Mouse (Mus musculus): ENCODE measurements around the gene Aco1.
A peak's percentile ranks its signal among the peaks of the same experiment; 100 is the strongest.

Gene Aco1

GRCm38 (mm10) chr4:40218382-40218781 is 75.5 kb downstream of the Aco1 start:
- no peak for DNase-seq (ENCODE audit: low spot score)

GRCm38 (mm10) chr4:40220437-40220836 is 77.6 kb downstream of the Aco1 start:
- DNase-seq (ENCODE audit: low spot score): no peak

DNA sequence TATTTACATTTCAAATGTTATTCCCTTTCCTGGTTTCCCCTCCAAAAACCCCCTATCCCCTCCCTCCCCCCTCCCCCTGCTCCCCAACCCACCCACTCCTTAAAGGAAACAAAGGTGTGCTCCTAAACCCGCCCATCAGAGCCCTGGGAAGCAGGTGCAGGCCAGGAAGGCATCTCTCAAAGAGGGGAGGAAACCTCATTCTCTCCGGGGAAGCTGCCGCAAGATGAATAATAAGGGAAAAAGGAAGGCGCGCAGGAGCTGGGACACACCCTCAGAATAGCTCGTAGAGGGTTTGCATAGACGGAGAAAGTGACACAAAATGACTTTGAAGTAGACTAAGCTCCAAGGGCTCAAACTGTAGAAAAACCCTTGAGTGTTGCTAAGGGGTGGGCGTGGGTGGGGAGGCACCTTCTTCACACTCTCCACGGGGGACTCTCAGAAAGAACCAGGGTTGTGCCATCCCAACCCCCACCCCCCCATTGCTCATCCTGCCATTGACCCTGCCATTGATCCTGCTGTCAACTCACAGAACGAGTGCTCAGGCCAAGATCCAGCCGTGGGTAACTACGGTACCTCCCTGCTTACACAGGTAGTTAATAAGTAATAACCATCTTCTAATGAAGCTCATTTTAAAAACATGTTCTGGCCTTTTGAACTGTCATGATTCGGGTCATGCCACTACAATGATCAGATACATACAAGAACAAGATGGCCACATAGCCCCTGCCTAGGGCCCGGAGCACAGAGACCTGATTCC is 78.3 kb downstream of the Aco1 start:
- no peak for DNase-seq (ENCODE audit: low spot score)

GRCm38 (mm10) chr4:40221876-40222585 is 79.2 kb downstream of the Aco1 start:
- DNase-seq (ENCODE audit: low spot score): no peak

GRCm38 (mm10) chr4:40226095-40226494 is 83.2 kb downstream of the Aco1 start:
- no peak for DNase-seq (ENCODE audit: low spot score)

DNA sequence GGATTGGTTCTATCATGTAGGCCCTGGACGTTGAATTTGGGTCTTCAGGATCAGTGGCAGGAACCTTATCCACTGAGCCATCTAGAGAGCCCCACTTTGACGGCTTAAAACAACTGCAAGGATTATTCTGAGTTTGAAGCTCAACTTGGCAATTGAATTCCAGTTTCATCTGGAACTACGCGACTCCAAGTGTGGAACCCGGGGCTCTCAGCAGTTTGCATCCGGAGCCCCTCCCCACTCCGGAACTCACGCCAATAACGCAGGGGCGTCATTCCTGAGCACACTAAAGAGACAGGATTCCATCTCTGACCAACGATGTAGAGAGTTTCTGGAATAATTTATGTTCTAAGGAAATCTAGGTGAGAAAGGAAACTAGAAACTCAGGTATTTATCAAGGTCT is 84.2 kb downstream of the Aco1 start:
- DNase-seq (ENCODE audit: low spot score): no peak

DNA sequence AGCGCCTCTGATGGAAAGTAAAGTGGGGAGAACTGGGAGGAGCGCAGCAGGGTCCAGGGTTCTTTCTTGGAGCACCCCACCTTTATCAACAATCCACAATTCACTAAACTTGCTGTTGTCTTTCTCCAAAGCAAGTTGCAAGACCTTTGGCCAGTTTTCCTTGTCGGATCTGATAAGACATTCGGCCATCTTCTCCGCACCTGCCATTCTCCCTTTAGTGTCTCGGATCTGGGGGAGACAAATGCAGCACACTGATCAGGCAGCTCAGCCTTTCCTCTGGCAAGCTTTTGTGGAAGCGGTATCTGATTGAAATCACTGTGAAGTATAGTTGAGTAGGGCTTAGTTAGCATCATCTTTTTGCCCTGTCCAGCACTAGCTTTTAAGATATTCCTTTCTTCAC is 85.0 kb downstream of the Aco1 start:
- DNase-seq (ENCODE audit: low spot score): no peak

GRCm38 (mm10) chr4:40229723-40230122 is 86.8 kb downstream of the Aco1 start:
- no peak for DNase-seq (ENCODE audit: low spot score)

DNA sequence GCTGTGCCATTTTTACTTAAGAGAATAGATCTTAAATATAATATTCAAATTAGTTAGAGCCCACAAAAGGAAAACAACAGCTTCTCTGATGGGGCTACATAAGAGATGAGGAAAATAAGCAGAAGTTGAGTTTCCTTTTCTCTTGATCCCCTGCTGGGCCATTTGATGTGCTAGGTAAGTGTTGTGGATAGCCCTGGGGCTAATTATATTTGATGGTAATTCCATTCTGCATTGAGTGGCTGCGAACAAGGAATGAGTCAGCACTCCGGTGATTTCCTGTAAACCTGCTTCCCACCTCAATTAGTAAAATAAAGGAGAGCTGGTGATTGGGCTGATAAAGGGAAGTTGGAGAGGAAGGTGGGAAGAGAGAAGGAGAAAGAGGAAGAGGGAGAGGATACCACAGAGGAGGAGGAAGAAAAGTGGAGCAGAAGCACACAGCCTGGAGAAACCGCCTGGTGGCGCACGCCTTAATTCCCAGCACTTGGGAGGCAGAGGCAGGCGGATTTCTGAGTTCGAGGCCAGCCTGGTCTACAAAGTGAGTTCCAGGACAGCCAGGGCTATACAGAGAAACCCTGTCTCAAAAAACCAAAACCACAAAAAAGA is 90.3 kb downstream of the Aco1 start:
- DNase-seq (ENCODE audit: low spot score): no peak

DNA sequence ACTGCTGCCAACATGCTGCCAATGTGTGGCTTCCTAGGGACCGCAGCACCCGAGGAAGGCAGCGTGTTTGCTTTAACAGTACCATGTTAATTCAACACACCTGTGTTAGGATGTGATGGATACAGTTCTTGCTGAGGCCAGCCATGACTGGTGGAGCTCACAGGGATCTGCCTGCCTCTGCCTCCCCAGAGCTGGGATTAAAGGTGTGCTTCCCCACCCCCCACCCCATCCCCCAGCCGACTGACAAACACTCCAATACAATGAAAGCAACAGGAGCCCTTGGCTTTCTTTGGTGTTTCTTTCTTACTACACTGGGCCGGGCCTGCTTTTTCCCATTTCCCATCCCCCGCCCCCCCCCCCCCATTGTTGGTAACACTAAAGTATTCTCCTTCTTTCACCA is 91.4 kb downstream of the Aco1 start:
- DNase-seq (ENCODE audit: low spot score): no peak

- DNase-seq (ENCODE audit: low spot score): no peak
Measured at GRCm38 (mm10) chr4:40236829-40237228, 93.9 kb downstream of the Aco1 start.

GRCm38 (mm10) chr4:40238483-40239408 is 95.9 kb downstream of the Aco1 start:
- DNase-seq (ENCODE audit: low spot score): peak; percentile 53

DNA sequence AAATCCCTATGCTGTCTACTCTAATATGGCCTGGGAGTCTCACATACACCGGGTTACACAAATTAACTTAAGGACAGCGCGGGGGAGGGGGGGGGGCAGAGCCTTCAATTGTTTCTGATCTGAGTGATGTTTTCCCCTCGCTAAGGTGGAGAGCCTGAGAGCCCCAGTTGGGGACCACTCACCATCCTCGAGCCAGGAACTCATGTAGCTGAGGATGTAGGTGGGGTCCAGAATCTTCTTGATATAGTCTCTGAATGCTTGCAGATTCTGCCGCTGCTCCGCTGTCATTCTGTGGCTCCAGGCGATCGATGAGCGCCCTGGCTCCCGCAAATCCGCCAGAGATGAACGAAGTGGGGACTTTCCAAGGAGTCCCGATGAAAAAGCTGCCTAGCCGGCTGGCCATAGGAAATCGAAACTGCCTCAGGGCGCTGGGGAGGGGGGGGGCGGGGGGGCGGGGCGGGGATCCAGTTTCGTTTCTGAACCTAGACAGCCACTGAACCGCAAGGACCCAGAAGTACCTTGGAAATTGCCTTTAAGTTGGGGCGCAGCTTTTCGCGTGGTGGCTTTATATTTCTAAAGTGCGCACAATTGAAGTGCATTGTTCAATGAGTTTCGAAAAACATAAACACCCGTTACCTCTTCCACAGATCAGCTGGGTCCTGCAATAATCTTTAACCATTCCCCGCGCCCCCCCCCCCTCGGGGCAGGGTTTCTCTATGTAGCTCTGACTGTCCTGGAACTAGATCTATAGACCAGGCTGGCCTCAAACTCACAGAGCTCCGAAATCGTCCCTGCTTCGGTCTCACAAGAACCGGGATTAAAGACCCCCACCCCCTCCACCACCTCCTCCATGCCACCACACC is 96.8 kb downstream of the Aco1 start, which contains the start of gene Ddx58:
Gene Ddx58, minus strand, starts transcription at position 420 of the 863 bp plus-strand sequence.
- peak; percentile 36 for DNase-seq (ENCODE audit: low spot score)

DNA sequence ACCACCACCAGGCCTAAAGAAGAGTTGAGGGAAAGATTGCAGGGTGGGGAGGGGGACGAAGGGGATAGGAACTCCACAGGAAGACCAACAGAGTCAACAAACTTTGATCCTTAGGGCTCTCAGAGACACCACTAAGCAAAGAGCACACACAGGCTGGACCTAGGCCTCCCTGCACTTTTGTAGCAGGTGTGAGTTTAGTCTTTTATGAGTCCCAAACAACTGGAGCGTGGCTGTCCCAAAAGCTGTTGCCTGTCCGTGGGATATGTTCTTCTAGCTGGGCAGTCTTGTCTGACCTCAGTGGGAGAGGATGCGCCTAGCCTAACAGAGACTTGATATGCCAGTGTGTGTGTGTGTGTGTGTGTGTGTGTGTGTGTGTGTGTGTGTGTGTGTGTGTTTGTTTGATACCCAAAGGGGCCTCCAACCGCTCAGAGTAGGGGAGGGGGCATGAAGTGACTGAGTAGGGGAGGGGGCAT is 97.4 kb downstream of the Aco1 start:
- DNase-seq (ENCODE audit: low spot score): no peak

DNA sequence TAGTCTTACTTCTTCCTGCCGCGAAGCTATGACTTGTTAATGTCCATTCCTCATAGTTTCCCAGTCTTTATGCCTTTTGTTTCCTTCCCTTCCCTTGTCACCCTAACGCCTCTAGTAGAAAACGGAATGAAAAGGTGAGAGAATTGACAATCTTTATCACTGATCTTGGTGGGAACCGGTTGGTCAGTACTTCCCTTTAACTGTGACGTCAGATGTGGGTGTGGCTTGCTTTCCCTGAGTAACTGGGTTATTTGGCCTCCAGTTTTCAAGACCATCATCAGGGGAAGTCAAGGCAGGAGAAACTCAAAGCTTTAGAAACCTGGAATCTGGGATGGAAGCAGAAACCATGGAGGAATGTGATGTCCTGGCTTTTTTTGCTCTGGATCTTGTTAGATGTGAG is 99.0 kb downstream of the Aco1 start:
- no peak for DNase-seq (ENCODE audit: low spot score)

DNA sequence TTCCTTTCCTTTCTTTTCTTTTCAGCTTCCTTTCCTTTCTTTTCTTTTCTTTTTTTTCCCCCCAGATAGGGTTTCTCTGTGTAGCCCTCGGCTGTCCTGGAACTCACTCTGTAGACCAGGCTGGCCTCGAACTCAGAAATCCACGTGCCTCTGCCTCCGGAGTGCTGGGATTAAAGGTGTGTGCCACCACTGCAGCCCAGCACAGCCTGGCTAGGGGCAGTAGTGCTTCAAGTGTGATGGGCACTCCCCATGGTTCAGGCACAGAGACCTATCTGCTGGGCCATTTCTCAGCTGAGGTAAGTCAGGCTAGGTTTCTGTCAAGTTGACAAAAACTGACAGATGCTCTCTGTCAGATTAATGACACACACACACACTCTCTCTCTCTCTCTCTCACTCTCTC is 100.1 kb downstream of the Aco1 start:
- no peak for DNase-seq (ENCODE audit: low spot score)

DNA sequence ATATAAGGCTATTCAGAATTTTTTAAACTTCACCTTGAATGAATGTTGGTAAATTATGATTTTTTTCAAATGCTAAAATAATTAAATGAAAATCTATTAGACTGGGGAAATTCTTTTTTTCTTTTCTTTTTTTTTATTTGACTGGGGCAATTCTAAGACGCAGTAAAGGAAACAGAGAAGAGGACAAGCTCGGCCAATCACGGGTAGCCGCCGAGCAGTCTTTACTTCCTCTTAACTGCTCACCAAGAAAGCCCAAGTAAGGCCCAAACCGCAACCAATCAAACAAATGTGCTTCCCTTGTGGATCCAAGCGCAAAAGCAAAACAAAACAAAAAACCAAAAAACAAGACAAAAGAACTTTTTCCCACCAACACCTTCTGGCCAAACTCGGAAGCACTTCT is 101.2 kb downstream of the Aco1 start:
- no peak for DNase-seq (ENCODE audit: low spot score)
